Mouse (Mus musculus) C2C12 (cell line): ENCODE measurements around the gene Numa1.

ENCODE experiments used
- CTCF ChIP-seq: IDR thresholded peaks from one replicate; pipeline ENCODE4 v1.5.1; 2011; ENCODE audit not compliant: control insufficient read depth, insufficient read depth, insufficient read length
- MAX ChIP-seq: IDR thresholded peaks from one replicate; pipeline ENCODE4 v1.6.1; 2011; ENCODE audit warnings: mild to moderate bottlenecking, control low read depth
- USF1 ChIP-seq: IDR thresholded peaks from one replicate; pipeline ENCODE4 v1.6.1; 2011; ENCODE audit warnings: low read depth, mild to moderate bottlenecking, control low read depth, moderate library complexity

DNA sequence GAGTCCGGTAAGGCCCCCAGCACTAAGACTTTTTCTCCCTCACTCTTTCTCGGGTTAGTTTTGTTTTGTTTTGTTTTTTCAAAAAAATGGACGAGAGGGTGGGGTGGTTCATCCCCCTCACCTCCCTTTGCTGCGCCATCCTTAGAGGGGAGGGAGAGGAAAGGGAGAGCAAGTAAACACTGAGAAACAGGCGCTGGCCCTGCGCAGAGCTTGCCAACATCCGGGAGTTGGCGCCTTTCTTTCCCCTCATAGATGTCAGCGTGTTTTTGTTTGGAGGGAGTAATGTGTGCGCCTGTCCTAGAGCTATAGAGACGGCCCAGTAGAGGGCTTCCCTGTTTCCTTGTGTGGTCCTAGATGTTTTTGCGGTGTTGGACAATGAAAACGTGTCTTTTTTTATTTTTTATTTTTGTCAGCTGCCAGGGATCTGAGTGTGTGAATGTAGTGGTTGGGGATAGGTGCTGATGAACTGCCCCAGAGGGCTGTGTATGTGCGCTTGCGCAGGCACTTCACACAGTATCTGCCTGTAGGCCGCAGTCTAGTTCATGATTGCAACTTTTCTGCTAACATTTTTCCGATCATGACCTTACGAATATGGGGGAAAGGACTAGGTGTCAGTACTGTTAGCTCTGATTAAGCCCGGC is 37.0 kb downstream of the Numa1 start:
- no peak for TF ChIP-seq CTCF
- no peak for TF ChIP-seq USF1
- TF ChIP-seq MAX: peak; percentile 34
